Mouse (Mus musculus): ENCODE data around the gene Csnk1d. TPM values are rescaled to one million over a fixed set of nuclear protein-coding genes. Genes with fewer than 3 reads are reported as not detected.

The Csnk1d gene
- polyA plus RNA-seq (2017; shearing (Covaris generic)): 100 to 1,000 TPM; 149 TPM

GRCm38 (mm10) chr11:120990951-120991526 is at the start of gene Csnk1d:
Gene Csnk1d (minus strand): TSS chr11:120991330.

GRCm38 (mm10) chr11:121039302-121039701 is 48.2 kb upstream of the Csnk1d start, which contains the start of gene Cd7:
Gene Cd7 (minus strand): TSS chr11:121039418.

GRCm38 (mm10) chr11:120948328-120948727 is 42.8 kb downstream of the Csnk1d start, which contains the start of gene Slc16a3:
Gene Slc16a3 (plus strand): TSS chr11:120948480.

GRCm38 (mm10) chr11:120932564-120933398 is 58.3 kb downstream of the Csnk1d start, which contains the start of gene Ccdc57:
Gene Ccdc57 (minus strand): TSS chr11:120932872.

Other genes starting within 250 kb of the Csnk1d start
- gene Hmga1b, start 228.5 kb downstream of the Csnk1d start, polyA plus RNA-seq (2017; shearing (Covaris generic)): 10 to 100 TPM; 27.2 to 28.0 TPM
- gene Rfng, start 207.1 kb downstream of the Csnk1d start, polyA plus RNA-seq (2017; shearing (Covaris generic)): 10 to 100 TPM; 34.6 to 49.4 TPM
- 100 to 1,000 TPM; 160 to 176 TPM for gene Gps1, start 207.1 kb downstream of the Csnk1d start, polyA plus RNA-seq (2017; shearing (Covaris generic))
- gene Dus1l, start 194.9 kb downstream of the Csnk1d start, polyA plus RNA-seq (2017; shearing (Covaris generic)): 10 to 100 TPM; 76.1 to 76.4 TPM
- gene Fasn, start 166.8 kb downstream of the Csnk1d start, polyA plus RNA-seq (2017; shearing (Covaris generic)): 10 to 100 TPM; 43.4 to 45.6 TPM
- gene Ccdc57, start 58.5 kb downstream of the Csnk1d start, polyA plus RNA-seq (2017; shearing (Covaris generic)): 1 to 10 TPM in 1 of 2 experiments, under 1 TPM in 1; 0.48 to 1.1 TPM
- gene Slc16a3, start 42.9 kb downstream of the Csnk1d start, polyA plus RNA-seq (2017; shearing (Covaris generic)): 1 to 10 TPM; 4.9 to 9.9 TPM
- 10 to 100 TPM; 74.6 to 85.2 TPM for gene Cd7, start 48.1 kb upstream of the Csnk1d start, polyA plus RNA-seq (2017; shearing (Covaris generic))
- not detected for gene Sectm1b, start 72.2 kb upstream of the Csnk1d start, polyA plus RNA-seq (2017; shearing (Covaris generic))
- not detected for gene Sectm1a, start 89.9 kb upstream of the Csnk1d start, polyA plus RNA-seq (2017; shearing (Covaris generic))
- 1 to 10 TPM in 1 of 2 experiments, not detected in 1; 1.9 TPM for gene Tex19.2, start 127.3 kb upstream of the Csnk1d start, polyA plus RNA-seq (2017; shearing (Covaris generic))
- gene Tex19.1, start 154.8 kb upstream of the Csnk1d start, polyA plus RNA-seq (2017; shearing (Covaris generic)): not detected
- under 1 TPM in 1 of 2 experiments, not detected in 1; 0.98 TPM for gene Uts2r, start 168.9 kb upstream of the Csnk1d start, polyA plus RNA-seq (2017; shearing (Covaris generic))
- 1 to 10 TPM; 2.6 to 3.7 TPM for gene Hexdc, start 213.1 kb upstream of the Csnk1d start, polyA plus RNA-seq (2017; shearing (Covaris generic))
- 10 to 100 TPM in 1 of 2 experiments, 1 to 10 TPM in 1; 5.7 to 13.2 TPM for gene Ogfod3, start 213.4 kb upstream of the Csnk1d start, polyA plus RNA-seq (2017; shearing (Covaris generic))
- gene Cybc1, start 238.0 kb upstream of the Csnk1d start, polyA plus RNA-seq (2017; shearing (Covaris generic)): 100 to 1,000 TPM; 108 to 143 TPM
- 10 to 100 TPM; 21.9 to 31.5 TPM for gene Narf, start 245.9 kb upstream of the Csnk1d start, polyA plus RNA-seq (2017; shearing (Covaris generic))